Mouse (Mus musculus) heart, postnatal 4 days (tissue): ENCODE measurements around the gene Zc3h18. TPM values are rescaled to one million over a fixed set of nuclear protein-coding genes. Genes with fewer than 3 reads are reported as not detected.

Experiments
- DNase-seq: peaks from one replicate; pipeline ENCODE4 v3.0.0; 2021
- total RNA-seq, 2 experiments: library from RNA; stranded (reverse); gene quantifications; 2 replicates each; pipeline ENCODE4 v1.2.3; 2021

The Zc3h18 gene
- total RNA-seq, 2 experiments from 2014 or later = 28.4 to 31.1 TPM

DNA sequence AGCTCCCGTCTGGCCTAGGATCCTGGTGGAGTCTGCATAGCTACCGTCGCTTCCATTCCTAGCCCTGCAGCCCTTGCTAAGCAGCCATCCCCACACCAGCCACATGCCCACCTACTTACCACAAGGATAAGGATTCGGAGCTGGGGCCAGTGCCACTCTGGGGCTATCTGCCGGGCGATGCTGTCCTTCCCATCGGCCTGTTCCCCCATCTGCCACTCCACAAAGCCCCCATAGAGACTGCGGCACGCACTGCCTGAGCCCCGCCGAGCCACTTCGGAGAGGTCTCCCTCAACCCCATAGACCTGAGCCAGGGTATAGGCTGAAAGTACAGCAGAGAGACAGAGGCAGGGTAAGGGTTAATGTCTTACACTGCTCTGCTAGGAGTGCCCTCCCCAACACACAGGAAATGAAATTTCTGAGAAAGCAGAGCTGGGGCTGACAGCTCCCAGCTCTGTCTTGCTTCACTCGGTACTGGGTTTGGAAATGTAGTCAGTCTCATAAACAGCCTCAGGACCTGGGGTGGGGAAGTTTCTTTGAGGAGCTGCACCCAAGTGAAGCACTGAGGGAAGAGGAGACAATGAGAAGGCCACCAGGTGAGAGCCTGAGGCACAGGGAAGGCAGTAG is 61.4 kb downstream of the Zc3h18 start:
- no peak for DNase-seq

- no peak for DNase-seq
These were observed 62.9 kb downstream of the Zc3h18 start for GRCm38 (mm10) chr8:122439336-122439735.

GRCm38 (mm10) chr8:122441326-122441725 is 64.9 kb downstream of the Zc3h18 start:
- no peak for DNase-seq

DNA sequence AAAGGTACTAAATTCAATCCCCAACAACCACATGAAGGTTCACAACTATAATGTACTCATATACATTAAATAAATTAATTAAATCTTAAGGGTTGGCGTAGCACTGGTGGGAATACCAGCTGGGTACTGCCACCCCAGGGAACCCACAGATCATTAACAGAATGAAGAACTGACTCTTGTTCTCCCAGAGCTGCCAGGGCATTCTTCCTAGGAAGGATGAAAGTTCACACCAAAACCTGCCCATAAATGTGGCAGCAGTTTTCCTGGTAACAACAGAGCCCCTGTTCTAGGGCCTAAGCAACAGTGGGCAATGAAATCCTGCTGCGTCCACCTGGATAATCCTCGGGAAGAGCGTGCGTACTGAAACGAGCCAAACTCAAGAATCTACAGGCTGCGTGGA is 65.9 kb downstream of the Zc3h18 start:
- DNase-seq = no peak

GRCm38 (mm10) chr8:122442781-122443180 is 66.4 kb downstream of the Zc3h18 start:
- DNase-seq = no peak

DNA sequence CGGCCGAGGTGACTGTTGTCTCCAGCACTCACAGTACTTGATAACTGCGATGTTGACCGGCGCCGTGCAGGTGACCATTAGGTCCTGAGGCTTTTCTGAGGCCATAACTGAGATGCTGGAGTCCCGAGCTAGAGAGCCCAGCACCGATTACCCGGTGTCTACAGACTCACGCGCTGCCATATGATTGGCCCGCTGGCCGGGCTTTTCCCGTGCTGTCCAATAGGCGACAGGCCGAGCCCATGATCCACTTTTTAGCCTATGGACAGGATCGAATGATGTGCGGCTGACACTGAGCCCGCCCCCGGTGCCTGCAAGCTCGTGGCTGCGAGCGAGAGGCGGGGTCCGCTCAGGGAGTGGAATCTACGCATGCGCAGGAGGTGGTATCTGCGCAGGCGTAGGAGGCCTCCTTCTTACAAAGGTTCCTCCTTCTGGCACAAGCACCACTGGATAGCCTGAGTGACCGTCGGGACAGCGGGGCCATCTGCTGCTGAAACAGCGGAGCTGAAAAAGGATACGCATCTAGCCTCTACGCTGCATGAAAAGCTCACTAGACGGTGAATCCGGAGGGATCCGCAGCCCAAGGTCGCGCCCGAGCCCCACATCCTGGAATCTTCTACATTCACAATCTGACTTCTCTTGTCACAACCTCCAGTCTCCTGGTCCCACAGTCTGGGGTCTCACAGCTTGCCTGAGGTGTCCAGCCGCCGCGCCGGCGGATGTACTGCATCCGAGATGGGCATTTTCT is 67.0 kb downstream of the Zc3h18 start, which contains the start of gene Mvd:
Gene Mvd (minus strand): TSS at position 161 of the 745 bp plus-strand sequence.
- DNase-seq = peak; percentile 99

DNA sequence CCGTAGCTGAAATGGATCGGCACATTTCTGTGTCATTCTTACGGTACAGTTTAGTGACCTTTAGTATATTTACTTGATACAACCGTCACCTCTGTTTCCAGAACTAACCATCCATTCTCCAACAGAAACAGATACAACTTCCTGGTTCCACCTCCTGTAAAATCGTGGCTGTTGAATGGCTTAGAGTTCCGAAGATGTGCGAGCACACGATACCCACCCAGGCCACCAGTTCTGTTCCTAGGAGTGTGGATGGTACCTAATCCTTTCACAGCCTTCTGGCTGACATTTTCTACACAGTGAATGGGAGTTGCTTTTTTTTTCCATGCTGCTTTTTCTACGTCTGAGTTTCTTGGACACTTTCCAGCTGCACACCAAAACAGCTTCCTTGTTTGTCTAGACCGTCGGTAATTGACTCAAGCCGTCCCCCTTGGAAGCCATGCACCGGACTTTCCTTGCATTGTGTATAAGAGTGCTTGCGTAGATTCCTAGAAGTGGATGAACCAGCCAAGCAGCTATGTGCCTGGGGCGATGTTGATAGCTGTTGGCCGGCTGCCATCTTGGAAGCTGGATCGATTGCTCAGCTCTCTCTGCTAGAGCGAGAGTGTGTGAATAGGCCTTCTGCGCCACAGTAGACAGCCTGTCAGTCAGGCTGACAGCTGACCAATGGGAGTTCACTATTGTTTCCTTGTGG is 67.8 kb downstream of the Zc3h18 start:
- DNase-seq = peak; percentile 93

GRCm38 (mm10) chr8:122445203-122445602 is 68.8 kb downstream of the Zc3h18 start:
- DNase-seq = peak; percentile 33

GRCm38 (mm10) chr8:122451161-122451703 is 74.8 kb downstream of the Zc3h18 start:
- DNase-seq = peak; percentile 62

DNA sequence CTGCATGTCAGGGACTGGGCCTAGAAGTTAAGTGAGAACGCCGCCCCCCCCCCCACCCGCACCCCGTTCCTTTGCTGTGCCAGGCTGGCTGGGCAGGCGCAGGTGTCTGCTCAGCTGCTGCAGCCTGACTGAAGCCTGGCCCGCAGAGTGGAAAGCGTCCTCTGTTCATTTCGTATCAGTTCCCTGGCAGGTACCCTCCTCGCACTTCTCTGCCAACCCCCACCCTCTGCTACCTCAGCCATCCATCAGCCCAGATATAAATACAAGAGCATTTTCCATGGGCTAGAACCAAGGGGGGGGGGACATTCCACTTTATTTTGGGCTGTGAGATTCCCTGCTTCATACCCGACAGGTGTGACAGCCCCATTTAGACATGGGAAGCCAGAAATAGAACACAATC is 75.7 kb downstream of the Zc3h18 start:
- DNase-seq = no peak

DNA sequence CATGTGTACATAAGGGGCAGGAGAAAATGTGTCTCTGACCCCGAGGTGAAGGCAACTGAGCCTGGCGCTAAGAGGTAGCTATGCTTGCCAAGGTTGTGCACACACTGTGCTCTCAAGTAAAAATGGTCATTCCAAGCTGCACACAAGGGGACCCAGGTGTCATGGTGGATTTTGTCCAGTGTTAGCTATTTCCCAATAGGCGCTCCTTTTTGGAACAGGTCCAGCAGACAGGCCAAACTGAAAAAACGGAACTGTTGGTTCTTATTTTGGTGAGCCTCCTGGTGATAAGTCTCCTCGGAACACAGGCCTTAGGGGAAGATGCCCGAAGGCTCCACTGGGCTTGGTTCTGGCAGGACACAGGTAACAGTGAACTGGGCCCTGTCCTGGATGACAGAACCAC is 78.0 kb downstream of the Zc3h18 start:
- no peak for DNase-seq

- no peak for DNase-seq
These were observed 80.8 kb downstream of the Zc3h18 start for GRCm38 (mm10) chr8:122457171-122457570.

GRCm38 (mm10) chr8:122459218-122459900 is 83.0 kb downstream of the Zc3h18 start:
- peak; percentile 54 for DNase-seq

- DNase-seq = no peak
These were observed 83.6 kb downstream of the Zc3h18 start for GRCm38 (mm10) chr8:122459990-122460389.

GRCm38 (mm10) chr8:122460524-122461472 is 84.4 kb downstream of the Zc3h18 start, which contains the start of gene Snai3:
TSS of gene Snai3 (minus strand) at chr8:122460733.
- DNase-seq = peak; percentile 50

DNA sequence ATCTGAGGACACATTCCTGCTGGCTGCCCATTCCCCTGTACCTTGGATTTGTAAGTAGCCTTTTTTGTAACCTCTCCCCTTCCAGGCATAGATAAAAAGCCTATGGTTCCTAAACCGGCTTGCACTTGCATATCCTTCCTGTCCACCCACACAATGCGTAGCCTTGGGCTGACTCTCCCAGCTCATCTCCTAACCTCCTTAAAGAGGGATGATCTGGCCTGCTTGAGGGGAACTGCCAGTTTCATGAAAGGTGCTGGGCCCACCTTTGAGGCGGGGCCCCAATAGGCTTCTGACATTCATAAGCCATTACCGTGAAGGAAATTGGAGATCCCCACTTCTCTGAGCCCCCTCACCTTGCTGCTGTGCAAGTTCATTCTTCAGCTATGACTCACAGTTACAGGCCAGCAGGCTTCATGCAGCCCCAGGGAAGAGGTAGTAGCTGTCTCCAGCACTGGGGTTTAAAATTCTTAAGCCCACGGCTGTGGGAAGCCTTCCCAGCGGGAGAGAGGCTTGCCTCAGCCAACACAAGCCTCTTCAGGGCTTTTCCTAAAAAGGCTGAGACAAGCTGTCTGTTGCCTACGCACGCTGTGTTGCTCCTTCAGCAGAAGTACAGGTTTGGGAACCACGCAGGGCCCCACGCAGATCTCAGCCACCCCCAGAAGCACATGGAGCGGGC is 85.2 kb downstream of the Zc3h18 start:
- no peak for DNase-seq

DNA sequence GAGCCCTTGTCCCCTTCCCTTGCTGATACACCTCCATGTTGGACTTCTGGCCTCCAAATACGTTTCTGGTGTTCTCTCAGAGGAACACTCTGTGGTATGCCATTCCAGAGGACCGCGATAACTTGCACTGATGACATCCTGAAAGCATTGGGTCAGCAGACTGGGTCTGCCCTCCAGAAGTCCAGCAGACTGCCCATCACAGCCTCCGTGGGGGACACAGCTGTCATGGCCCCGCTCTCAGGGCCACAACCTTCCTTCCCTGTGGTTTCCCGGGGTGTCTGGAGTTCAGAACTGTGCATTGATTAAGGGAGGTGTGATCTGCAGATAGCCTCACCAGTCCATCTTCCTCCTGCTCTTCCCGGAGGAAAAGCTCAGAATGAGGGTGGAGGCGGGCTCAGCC is 86.1 kb downstream of the Zc3h18 start:
- DNase-seq = no peak

DNA sequence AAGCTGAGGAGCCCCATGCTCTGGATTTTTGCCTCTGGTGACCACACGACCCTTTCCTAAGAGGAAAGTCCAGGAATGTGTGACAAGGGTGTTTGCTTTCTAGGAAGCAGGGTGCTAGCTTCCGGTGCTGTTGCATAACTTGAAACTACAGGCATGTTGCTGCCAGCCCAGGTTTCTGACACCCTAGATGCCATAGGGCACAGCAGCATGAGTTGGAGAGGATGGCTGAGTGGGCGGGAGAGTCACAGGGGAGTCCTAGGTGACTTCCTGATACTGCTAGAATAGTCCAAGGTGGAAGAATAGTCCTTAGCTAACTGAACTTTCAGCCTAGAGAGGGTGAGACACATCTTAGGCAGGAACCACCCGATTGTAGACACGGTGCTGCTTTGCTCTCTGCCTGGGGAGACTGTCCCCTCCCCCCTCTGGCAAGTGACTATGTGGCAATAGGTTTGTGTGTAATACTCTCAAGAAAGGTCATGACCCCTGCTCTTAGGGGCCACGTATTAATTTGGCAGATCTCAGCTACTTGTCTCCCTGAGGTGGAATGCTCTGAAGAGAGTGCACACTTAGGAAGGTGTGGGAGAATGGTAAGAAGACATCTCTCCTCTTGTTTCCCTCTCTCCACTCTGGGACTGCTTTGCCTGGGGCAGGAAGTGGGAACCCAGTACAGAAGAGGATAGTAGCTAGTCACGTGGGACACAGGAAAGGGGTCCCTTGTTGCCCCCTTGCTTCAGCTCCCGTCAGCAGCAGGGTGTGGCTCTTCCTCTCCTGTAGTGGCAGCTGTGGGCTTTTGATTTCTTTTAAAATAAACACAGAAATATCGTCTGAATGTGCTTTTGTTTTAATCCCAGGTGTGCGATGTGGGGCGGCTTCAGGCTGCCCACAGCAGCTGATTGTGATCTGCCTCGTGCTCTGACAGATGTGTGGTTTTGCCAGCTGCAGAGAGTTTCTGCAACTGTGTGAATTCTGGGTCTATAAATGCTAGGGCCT is 87.5 kb downstream of the Zc3h18 start:
- DNase-seq = no peak

DNA sequence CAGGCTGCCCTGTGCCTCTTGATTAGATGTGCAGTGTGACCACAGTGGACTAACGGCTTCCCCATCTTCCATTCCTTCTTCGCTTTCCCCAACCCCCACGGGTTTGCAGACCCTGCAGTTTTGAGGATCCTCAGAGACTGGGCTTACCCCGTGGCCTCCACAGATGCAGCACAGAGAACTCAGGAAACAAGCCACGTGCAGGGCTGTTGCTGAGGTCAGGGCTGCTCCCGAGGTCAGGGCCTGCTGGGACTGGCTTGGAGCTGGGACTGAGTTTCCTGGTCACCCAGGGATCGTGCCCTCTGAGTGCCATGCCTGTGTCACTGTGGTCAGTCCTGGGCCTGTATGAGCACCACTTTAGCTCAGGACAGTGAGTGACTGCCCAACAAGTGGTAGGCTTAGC is 88.6 kb downstream of the Zc3h18 start:
- no peak for DNase-seq
